Mouse (Mus musculus) neural tube, postnatal 0 days (tissue): Measurements from ENCODE around the gene Fbxl20. TPM values are rescaled to one million over a fixed set of nuclear protein-coding genes. Genes with fewer than 3 reads are reported as not detected.

Source experiments
- polyA plus RNA-seq: library from polyadenylated mRNA; unstranded; fragments of >200 nt; fragmentation: Nextera tagmentation; extraction: Ambion mirVana; gene quantifications from 2 replicates; pipeline ENCODE4 v1.2.1, GENCODE M21; 2015

The Fbxl20 gene
- 13.5 and 17.0 TPM in 2 replicates for polyA plus RNA-seq

DNA sequence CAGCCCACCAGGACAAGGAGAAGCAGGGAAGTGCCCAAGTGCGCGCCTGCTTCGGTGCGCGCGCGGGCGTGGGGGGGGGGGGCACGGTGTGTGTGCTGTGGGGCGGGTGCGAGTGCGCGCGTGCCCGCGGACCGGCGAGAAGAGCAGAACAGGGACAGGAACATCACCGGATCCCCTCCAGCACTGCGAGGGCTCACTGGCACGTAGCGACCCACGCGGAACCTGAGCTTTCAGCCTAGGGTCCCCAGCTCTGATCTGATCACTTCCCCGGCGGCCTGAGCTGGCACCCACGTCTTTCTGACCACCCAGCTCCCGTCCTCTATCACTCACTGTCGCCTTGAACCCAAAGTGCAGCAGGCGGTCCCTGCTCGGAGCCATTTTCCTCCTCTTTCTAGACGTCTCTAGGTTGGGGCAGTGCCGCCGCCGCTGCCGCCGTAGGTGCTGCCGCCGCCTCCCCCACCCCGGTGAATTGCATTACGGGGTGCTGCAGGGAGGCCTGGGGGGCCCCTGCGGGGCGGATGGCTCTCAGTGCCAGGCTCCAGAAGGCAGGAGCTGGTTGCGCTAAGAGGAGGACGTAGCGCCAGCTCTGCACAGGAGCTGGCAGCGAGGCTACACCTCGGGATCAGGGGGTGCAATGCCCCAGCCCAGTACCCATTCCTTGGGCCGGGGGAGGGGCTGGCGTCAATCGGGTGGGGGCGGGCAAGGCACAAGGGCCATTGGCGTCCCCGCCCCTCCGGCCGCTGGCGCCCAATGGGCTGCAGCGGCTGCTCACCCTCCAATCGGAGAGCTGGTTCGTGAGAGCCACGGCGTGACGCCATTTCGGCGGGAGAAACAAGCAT lies at the start of gene Fbxl20:
Gene Fbxl20 (minus strand): TSS at position 618 of the 839 bp plus-strand sequence.

DNA sequence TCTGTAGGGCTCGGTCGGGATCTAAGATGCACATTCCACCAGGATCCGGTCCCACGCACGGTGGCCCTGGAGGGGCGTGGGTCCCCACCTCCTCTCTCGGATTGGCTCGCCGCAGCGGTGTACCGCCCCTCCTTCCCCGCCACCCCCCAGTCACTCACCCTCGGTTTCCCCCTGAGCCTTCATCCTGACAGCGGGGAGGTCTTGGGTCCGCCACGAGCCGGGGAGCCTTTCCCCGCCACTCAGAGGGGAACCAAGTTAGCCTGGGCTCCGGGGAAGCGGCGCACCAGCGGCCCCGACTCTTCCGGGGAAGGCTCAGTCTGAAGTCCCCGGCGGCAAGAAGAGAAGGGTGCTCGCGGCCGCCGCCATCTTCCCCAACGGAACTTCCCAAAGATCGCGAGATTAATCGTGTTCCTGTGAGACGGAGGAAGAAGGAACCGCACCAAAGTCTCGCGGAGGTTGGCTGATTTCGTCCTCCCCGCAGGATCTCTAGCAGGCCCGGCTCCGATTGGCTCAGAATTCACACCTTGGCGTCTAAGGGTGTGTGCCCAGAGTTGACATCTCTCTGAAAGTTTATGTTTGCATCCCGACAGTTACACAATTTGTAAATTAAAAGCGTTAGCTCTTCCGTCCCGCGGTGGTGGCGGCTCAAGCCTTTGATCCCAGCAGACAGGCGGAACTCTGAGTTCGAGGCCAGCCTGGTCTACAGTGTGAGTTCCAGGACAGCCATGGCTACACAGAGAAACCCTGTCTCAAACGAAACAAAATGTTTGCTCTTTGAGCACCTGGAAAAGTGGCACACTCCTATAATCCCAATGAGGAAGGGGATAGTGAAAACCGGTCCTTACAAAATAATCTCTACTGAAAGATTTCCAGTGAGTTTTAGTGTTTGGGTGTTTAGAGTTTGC lies 43.0 kb upstream of the Fbxl20 start, which contains the start of gene Med1:
Gene Med1 (minus strand): TSS at position 393 of the 905 bp plus-strand sequence.

DNA sequence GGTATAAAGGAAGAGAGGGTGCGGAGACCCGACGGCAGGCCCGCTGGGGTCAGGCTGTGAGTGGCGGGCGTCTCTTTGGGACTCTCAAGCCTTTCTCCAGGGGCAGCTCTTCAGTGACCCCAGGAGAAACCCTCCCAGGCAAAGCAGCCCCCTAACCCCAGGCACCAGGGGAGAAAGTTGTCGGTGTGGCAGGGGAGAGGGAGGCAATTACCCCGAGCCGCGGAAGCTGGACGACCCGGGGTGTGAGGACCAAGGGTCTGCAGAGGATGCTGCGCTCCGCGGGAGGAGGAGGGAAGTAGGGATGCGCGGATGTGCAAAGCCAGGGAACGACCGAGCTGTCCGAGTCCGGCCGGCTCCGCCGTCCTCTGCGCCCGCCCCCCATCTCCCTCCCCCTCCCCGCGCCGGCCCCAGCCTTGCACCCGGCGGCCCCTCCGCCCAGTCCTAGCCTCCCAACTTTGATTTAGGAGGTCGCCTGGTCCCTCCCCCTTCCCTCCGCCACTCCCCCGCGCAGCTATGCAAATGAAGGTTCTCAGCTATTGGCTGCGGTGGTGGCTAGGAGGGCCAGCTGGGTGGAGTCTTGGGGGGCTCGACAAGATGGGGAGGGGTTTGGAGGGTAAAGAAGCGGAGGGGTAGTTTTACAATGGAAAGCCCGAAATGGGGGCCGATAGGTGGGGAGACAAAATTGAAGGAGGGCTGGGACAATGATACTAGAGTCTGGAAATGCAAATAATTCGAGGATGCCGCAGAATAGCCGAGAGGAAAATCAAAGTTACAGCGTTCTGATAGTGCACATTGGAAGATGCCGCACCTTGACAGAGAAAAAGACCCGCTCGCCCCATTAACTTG lies 97.0 kb downstream of the Fbxl20 start, which contains the start of gene Stac2:
Gene Stac2 (minus strand): TSS at position 474 of the 846 bp plus-strand sequence.

Other genes with a start within 250 kb of the Fbxl20 start
- gene Plxdc1, start 164.0 kb downstream of the Fbxl20 start, polyA plus RNA-seq: 3.7 and 4.3 TPM in 2 replicates
- gene Arl5c, start 154.2 kb downstream of the Fbxl20 start, polyA plus RNA-seq: 6.8 and 8.3 TPM in 2 replicates
- 46.8 and 52.6 TPM in 2 replicates for gene Cacnb1, start 127.4 kb downstream of the Fbxl20 start, polyA plus RNA-seq
- gene Rpl19, start 123.7 kb downstream of the Fbxl20 start, polyA plus RNA-seq: 652 and 685 TPM in 2 replicates
- gene Stac2, start 96.9 kb downstream of the Fbxl20 start, polyA plus RNA-seq: 14.7 and 16.7 TPM in 2 replicates
- 46.4 and 48.2 TPM in 2 replicates for gene Med1, start 42.9 kb upstream of the Fbxl20 start, polyA plus RNA-seq
- 5.5 and 5.8 TPM in 2 replicates for gene Cdk12, start 52.7 kb upstream of the Fbxl20 start, polyA plus RNA-seq
- 13.6 and 15.7 TPM in 2 replicates for gene Neurod2, start 179.2 kb upstream of the Fbxl20 start, polyA plus RNA-seq
- gene Ppp1r1b, start 198.0 kb upstream of the Fbxl20 start, polyA plus RNA-seq: 4.3 and 5.5 TPM in 2 replicates
- gene Stard3, start 208.0 kb upstream of the Fbxl20 start, polyA plus RNA-seq: 25.3 and 25.6 TPM in 2 replicates
- gene Tcap, start 233.4 kb upstream of the Fbxl20 start, polyA plus RNA-seq: 0.27 and 0.33 TPM in 2 replicates
- gene Pnmt, start 236.0 kb upstream of the Fbxl20 start, polyA plus RNA-seq: 3.2 and 3.7 TPM in 2 replicates